Mouse (Mus musculus) cortical plate, adult 2 months (tissue): ENCODE data around the gene Ubqln4. TPM values are rescaled to one million over a fixed set of nuclear protein-coding genes. Genes with fewer than 3 reads are reported as not detected.

ENCODE experiments used
- H3K27ac ChIP-seq: fragments of 200-500 bp; 2 replicates; pipeline ENCODE4 v1.5.1; 2012; ENCODE audit warnings: low read length, control low read depth, inconsistent platforms; ENCODE audit not compliant: insufficient read depth
- H3K4me1 ChIP-seq: fragments of 200-500 bp; 2 replicates; pipeline ENCODE4 v1.6.1; 2011; ENCODE audit warnings: low read length; ENCODE audit not compliant: control insufficient read depth, insufficient read depth
- H3K4me3 ChIP-seq: fragments of 200-500 bp; 2 replicates; pipeline ENCODE4 v1.5.1; 2011; ENCODE audit warnings: mild to moderate bottlenecking, low read length, control low read depth; ENCODE audit not compliant: insufficient read depth
- CTCF ChIP-seq: fragments of 200-500 bp; IDR thresholded peaks from 2 replicates; pipeline ENCODE4 v1.5.1; 2011; ENCODE audit warnings: mild to moderate bottlenecking, control low read depth, low read length; ENCODE audit not compliant: insufficient read depth; ENCODE audit errors: extremely low read depth
- POLR2A ChIP-seq: fragments of 200-500 bp; IDR thresholded peaks from 2 replicates; pipeline ENCODE4 v1.6.1; 2011; ENCODE audit warnings: mild to moderate bottlenecking, low read length, control low read depth; ENCODE audit not compliant: insufficient read depth; ENCODE audit errors: extremely low read depth
- polyA plus RNA-seq: library from polyadenylated mRNA; depleted of rRNA; stranded (reverse); fragments of >200 nt; gene quantifications from 2 replicates; pipeline ENCODE4 v1.2.3, GENCODE M21; 2012

Ubqln4 gene
- polyA plus RNA-seq, 1 experiment: 103 TPM

GRCm38 (mm10) chr3:88548180-88548917 is 5.2 kb upstream of the Ubqln4 start, which contains the start of gene Rab25:
TSS of gene Rab25 (minus strand) at chr3:88548300.
- no peaks in the 10 kb centered on the region; the same call in 1 of the 2 replicates for H3K4me1 ChIP-seq
- TF ChIP-seq CTCF (no peak), POLR2A (no peak)
- H3K4me3 ChIP-seq: no peak within 1 kb of the TSS
- H3K27ac ChIP-seq: no peak within 1 kb of the TSS

- TF ChIP-seq POLR2A (no peak), CTCF (no peak)
- H3K27ac ChIP-seq: no peak overlapping the region
- peak overlapping the region; percentile 49; the same call in 1 of the 2 replicates for H3K4me3 ChIP-seq
- no peaks in the 10 kb centered on the region; the same call in 1 of the 2 replicates for H3K4me1 ChIP-seq
Measured at GRCm38 (mm10) chr3:88551586-88551985, 2.0 kb upstream of the Ubqln4 start.

GRCm38 (mm10) chr3:88552082-88552645 is 1.4 kb upstream of the Ubqln4 start:
- Histone ChIP-seq H3K27ac (0 out of 2 replicates have a peak overlapping the region, but pooled peaks have one; percentile 2), H3K4me3 (peak overlapping the region; percentile 49), H3K4me1 (no peaks in the 10 kb centered on the region; the same call in 1 of the 2 replicates)
- TF ChIP-seq CTCF (no peak), POLR2A (no peak)

GRCm38 (mm10) chr3:88552676-88553524 is 658 bp upstream of the Ubqln4 start, which contains the start of gene Lamtor2:
TSS of gene Lamtor2 (minus strand) at chr3:88553074.
- Histone ChIP-seq H3K4me3 (peak within 1 kb of the TSS; percentile 49), H3K4me1 (no peaks in the 10 kb centered on the region; the same call in 1 of the 2 replicates), H3K27ac (peak within 1 kb of the TSS; percentile 93)
- no peak for TF ChIP-seq CTCF
- peak; percentile 85 for TF ChIP-seq POLR2A

- TF ChIP-seq POLR2A: 0 out of 2 replicates have a peak, but pooled peaks have one; percentile 11
- no peak for TF ChIP-seq CTCF
- Histone ChIP-seq H3K4me1 (no peaks in the 10 kb centered on the region; the same call in 1 of the 2 replicates), H3K4me3 (peak overlapping the region; percentile 49), H3K27ac (peak overlapping the region; percentile 93)
Measured at GRCm38 (mm10) chr3:88553880-88554586, 475 bp downstream of the Ubqln4 start.

GRCm38 (mm10) chr3:88555069-88555605 is 1.6 kb downstream of the Ubqln4 start:
- TF ChIP-seq CTCF (no peak), POLR2A (no peak)
- no peak overlapping the region for H3K27ac ChIP-seq
- H3K4me3 ChIP-seq: no peak overlapping the region
- H3K4me1 ChIP-seq: no peaks in the 10 kb centered on the region; the same call in 1 of the 2 replicates

GRCm38 (mm10) chr3:88555731-88556130 is 2.2 kb downstream of the Ubqln4 start:
- Histone ChIP-seq H3K4me3 (no peak overlapping the region), H3K27ac (no peak overlapping the region), H3K4me1 (no peaks in the 10 kb centered on the region; the same call in 1 of the 2 replicates)
- no peak for TF ChIP-seq POLR2A
- TF ChIP-seq CTCF: no peak

GRCm38 (mm10) chr3:88556616-88557015 is 3.1 kb downstream of the Ubqln4 start:
- no peak overlapping the region for H3K4me3 ChIP-seq
- H3K27ac ChIP-seq: no peak overlapping the region
- H3K4me1 ChIP-seq: no peaks in the 10 kb centered on the region
- no peak for TF ChIP-seq CTCF
- no peak for TF ChIP-seq POLR2A

GRCm38 (mm10) chr3:88559596-88559995 is 6.0 kb downstream of the Ubqln4 start:
- Histone ChIP-seq H3K4me1 (no peaks in the 10 kb centered on the region), H3K27ac (no peak overlapping the region), H3K4me3 (no peak overlapping the region)
- TF ChIP-seq POLR2A (no peak), CTCF (no peak)

GRCm38 (mm10) chr3:88561989-88562388 is 8.4 kb downstream of the Ubqln4 start:
- peaks cover 1% of the 10 kb centered on the region; the same call in 1 of the 2 replicates for H3K4me1 ChIP-seq
- TF ChIP-seq POLR2A: no peak
- TF ChIP-seq CTCF: no peak
- H3K27ac ChIP-seq: no peak overlapping the region
- H3K4me3 ChIP-seq: no peak overlapping the region
